Mouse (Mus musculus) heart, embryonic 14.5 days (tissue): ENCODE data around the gene Fam120b. TPM values are rescaled to one million over a fixed set of nuclear protein-coding genes. Genes with fewer than 3 reads are reported as not detected.
A peak's percentile ranks its signal among the peaks of the same experiment; 100 is the strongest.

ENCODE experiments used
- ATAC-seq: fragments of 200-750 bp; cut with Nextera tagmentation; 2 replicates; pipeline ENCODE4 v1.8.0; 2017; ENCODE audit warnings: low read depth, moderate TSS enrichment; ENCODE audit not compliant: insufficient number of reproducible peaks, insufficient read depth, low FRiP score
- H3K27ac ChIP-seq, 2 experiments: fragments of 200-500 bp in 1 of 2; fragments of 300-500 bp in 1 of 2; sonication (generic) in 1 of 2; replicated peaks in 1 of 2; 2 replicates each; pipeline ENCODE4 v1.5.1; 2012 to 2014; ENCODE audit warnings: low read depth in 2 of 2, low read length in 2 of 2, control low read depth in 1 of 2, mild to moderate bottlenecking in 1 of 2, mixed read lengths in 1 of 2; ENCODE audit not compliant: control insufficient read depth in 1 of 2, insufficient read depth in 1 of 2
- H3K27me3 ChIP-seq: fragments of 300-500 bp; sonication (generic); 2 replicates; pipeline ENCODE4 v1.6.1; 2014; ENCODE audit warnings: mild to moderate bottlenecking, low read length, control low read depth; ENCODE audit not compliant: control insufficient read depth, insufficient read depth
- H3K36me3 ChIP-seq: fragments of 300-500 bp; sonication (generic); 2 replicates; pipeline ENCODE4 v1.6.1; 2014; ENCODE audit warnings: mild to moderate bottlenecking, control low read depth, low read length, mixed read lengths; ENCODE audit not compliant: control insufficient read depth, insufficient read depth
- H3K4me1 ChIP-seq, 2 experiments: fragments of 200-500 bp in 1 of 2; fragments of 300-500 bp in 1 of 2; sonication (generic) in 1 of 2; 2 replicates each; pipeline ENCODE4 v1.6.1; 2012 to 2014; ENCODE audit warnings: low read length in 2 of 2, control low read depth in 1 of 2, mixed read lengths in 1 of 2; ENCODE audit not compliant: control insufficient read depth in 2 of 2, insufficient read depth in 2 of 2
- H3K4me2 ChIP-seq: fragments of 300-500 bp; sonication (generic); 2 replicates; pipeline ENCODE4 v1.6.1; 2014; ENCODE audit warnings: mild to moderate bottlenecking, low read length
- H3K4me3 ChIP-seq, 2 experiments: fragments of 200-500 bp in 1 of 2; fragments of 300-500 bp in 1 of 2; sonication (generic) in 1 of 2; 2 replicates each; pipeline ENCODE4 v1.5.1; 2012 to 2014; ENCODE audit warnings: low read length in 2 of 2, mild to moderate bottlenecking in 2 of 2, control low read depth in 1 of 2, low read depth in 1 of 2, moderate library complexity in 1 of 2; ENCODE audit not compliant: control insufficient read depth in 1 of 2, insufficient read depth in 1 of 2
- H3K9ac ChIP-seq: fragments of 300-500 bp; sonication (generic); 2 replicates; pipeline ENCODE4 v1.6.1; 2014; ENCODE audit warnings: mild to moderate bottlenecking, low read length
- H3K9me3 ChIP-seq: fragments of 300-500 bp; sonication (generic); 2 replicates; pipeline ENCODE4 v1.6.1; 2016; ENCODE audit warnings: low read length, control low read depth; ENCODE audit not compliant: control insufficient read depth
- WGBS: fragments of 180-500 bp; shearing (Covaris S2); extraction: QIAGEN DNeasy Blood & Tissue Kit; methylation state at CpG from one replicate; pipeline ENCODE4 v1.1.7; 2014; 5-methylcytosine and 5-hydroxymethylcytosine counted together
- polyA plus RNA-seq: library from polyadenylated mRNA; unstranded; fragments of >200 nt; fragmentation: Nextera tagmentation; extraction: Ambion mirVana; gene quantifications from 2 replicates; pipeline ENCODE4 v1.2.1, GENCODE M21; 2014

The Fam120b gene
- polyA plus RNA-seq, 1 experiment from 2014 or later = 17.5 TPM

GRCm38 (mm10) chr17:15381092-15381860, 14.7 kb upstream of the Fam120b start:
- WGBS = 15% methylated on average over 22 of the region's 22 CpGs
- no peak for ATAC-seq
- peak overlapping the region; percentile 93 for H3K4me2 ChIP-seq
- H3K36me3 ChIP-seq = no peaks in the 10 kb centered on the region
- H3K27ac ChIP-seq = no peak overlapping the region
- peaks cover 7 to 18% of the 10 kb centered on the region in 2 experiments; a peak in 3 of 4 replicates for H3K4me1 ChIP-seq
- H3K9me3 ChIP-seq = peaks cover 4% of the 10 kb centered on the region; the same call in 1 of the 2 replicates
- peaks cover 75% of the 10 kb centered on the region for H3K27me3 ChIP-seq
- peak overlapping the region; percentile 64 for H3K9ac ChIP-seq
- H3K4me3 ChIP-seq = peak overlapping the region; percentile 37 to 49

GRCm38 (mm10) chr17:15381869-15382660, 13.9 kb upstream of the Fam120b start:
- no peaks in the 10 kb centered on the region for H3K36me3 ChIP-seq
- H3K4me2 ChIP-seq = no peak overlapping the region
- H3K4me3 ChIP-seq = no peak overlapping the region
- H3K9me3 ChIP-seq = peaks cover 4% of the 10 kb centered on the region; the same call in 1 of the 2 replicates
- no peak overlapping the region for H3K9ac ChIP-seq
- H3K4me1 ChIP-seq = peaks cover 7 to 12% of the 10 kb centered on the region in 2 experiments; a peak in 3 of 4 replicates
- H3K27me3 ChIP-seq = peaks cover 71% of the 10 kb centered on the region
- WGBS = 48% methylated on average over 7 of the region's 7 CpGs
- no peak overlapping the region for H3K27ac ChIP-seq
- ATAC-seq = no peak

- no peak overlapping the region for H3K9ac ChIP-seq
- 87% methylated on average over 5 of the region's 5 CpGs for WGBS
- peaks cover 4% of the 10 kb centered on the region; the same call in 1 of the 2 replicates for H3K9me3 ChIP-seq
- H3K4me2 ChIP-seq = no peak overlapping the region
- ATAC-seq = no peak
- peaks cover 7 to 12% of the 10 kb centered on the region in 2 experiments; a peak in 3 of 4 replicates for H3K4me1 ChIP-seq
- H3K27me3 ChIP-seq = peaks cover 61% of the 10 kb centered on the region
- H3K4me3 ChIP-seq = no peak overlapping the region
- H3K27ac ChIP-seq = no peak overlapping the region
- no peaks in the 10 kb centered on the region for H3K36me3 ChIP-seq
These were observed 12.6 kb upstream of the Fam120b start for GRCm38 (mm10) chr17:15383360-15383759.

- ATAC-seq = no peak
- Histone ChIP-seq H3K4me1 (no peaks in the 10 kb centered on the region), H3K27ac (no peak overlapping the region), H3K4me2 (no peak overlapping the region), H3K9me3 (no peaks in the 10 kb centered on the region), H3K36me3 (no peaks in the 10 kb centered on the region), H3K27me3 (peaks cover 8% of the 10 kb centered on the region; the same call in 1 of the 2 replicates), H3K9ac (no peak overlapping the region), H3K4me3 (no peak overlapping the region)
- WGBS = 68% methylated on average over 4 of the region's 4 CpGs
These were observed 7.1 kb upstream of the Fam120b start for GRCm38 (mm10) chr17:15388892-15389291.

- WGBS = 67% methylated on average over 8 of the region's 8 CpGs
- Histone ChIP-seq H3K9ac (no peak overlapping the region), H3K9me3 (no peaks in the 10 kb centered on the region), H3K36me3 (no peaks in the 10 kb centered on the region), H3K27ac (no peak overlapping the region), H3K27me3 (peaks cover 9% of the 10 kb centered on the region), H3K4me1 (no peaks in the 10 kb centered on the region), H3K4me3 (no peak overlapping the region), H3K4me2 (no peak overlapping the region)
- ATAC-seq = no peak
These were observed 6.6 kb upstream of the Fam120b start for GRCm38 (mm10) chr17:15389356-15389755.

- WGBS = 95% methylated on average over 17 of the region's 17 CpGs
These were observed 5.7 kb downstream of the Fam120b start for GRCm38 (mm10) chr17:15401716-15402115.

GRCm38 (mm10) chr17:15406576-15406975, 10.6 kb downstream of the Fam120b start:
- H3K4me1 ChIP-seq = no peaks in the 10 kb centered on the region
- H3K9ac ChIP-seq = no peak overlapping the region
- no peaks in the 10 kb centered on the region for H3K9me3 ChIP-seq
- 85% methylated on average over 2 of the region's 2 CpGs for WGBS
- no peak overlapping the region for H3K4me2 ChIP-seq
- H3K4me3 ChIP-seq = no peak overlapping the region
- no peak overlapping the region for H3K27ac ChIP-seq
- no peaks in the 10 kb centered on the region for H3K27me3 ChIP-seq
- no peak for ATAC-seq
- peaks cover 87% of the 10 kb centered on the region for H3K36me3 ChIP-seq

More at GRCm38 (mm10) chr17:15401716-15402115, 5.7 kb downstream of the Fam120b start:
- Histone ChIP-seq H3K36me3 (peaks cover 48% of the 10 kb centered on the region), H3K9ac (no peak overlapping the region), H3K4me2 (no peak overlapping the region), H3K4me3 (no peak overlapping the region), H3K27me3 (no peaks in the 10 kb centered on the region), H3K9me3 (no peaks in the 10 kb centered on the region), H3K4me1 (peaks cover 0 to 5% of the 10 kb centered on the region in 2 experiments; a peak in 2 of 4 replicates), H3K27ac (no peak overlapping the region)
- ATAC-seq = no peak
